ENCODE assay signal across 9 mouse cellular contexts in the genomic region with DNA sequence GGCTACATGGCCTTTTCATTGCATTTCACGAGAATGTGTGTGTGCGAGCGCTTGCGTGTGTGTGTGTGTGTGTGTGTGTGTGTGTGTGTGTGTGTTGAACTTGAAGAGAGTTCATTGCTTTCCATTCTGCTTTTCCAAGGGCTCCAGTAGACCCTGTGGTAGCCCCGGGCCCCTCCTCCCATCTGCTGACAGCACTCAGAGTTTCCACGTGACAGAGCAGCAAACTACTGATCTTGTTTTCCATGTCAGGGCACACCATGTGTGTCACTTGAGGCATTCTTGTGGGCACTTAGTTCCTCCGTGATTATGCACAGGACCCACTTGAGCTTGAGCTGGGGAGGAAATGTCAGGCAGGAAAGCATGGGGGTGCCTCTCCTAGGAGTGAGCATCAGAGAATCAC.
DNase-seq lines count a peak whose midpoint lies in the region; ATAC-seq and TF ChIP-seq lines count a peak whose summit lies in the region.
"Had no signal": no experiment of that assay in that cellular context is flagged by ENCODE, and none has a peak within 500 bp of the region (broad histone marks: within the 10 kb centered on the region; RNA-seq: fewer than 3 reads in every experiment).

No protein-coding gene starts in this region.

- ATAC-seq in hindbrain, embryonic 12.5 days (ENCODE audit: low FRiP score), result 0 out of 2 replicates have a peak, but pooled peaks have one; percentile 41
- ATAC-seq in midbrain, embryonic 13.5 days, result peak; percentile 53; the same call in 1 of the 2 replicates

- no peak for TF ChIP-seq POLR2A in kidney, adult 2 months (IDR thresholded peaks at IDR 0.05; ENCODE audit: low read depth, low read length)

- no peak overlapping the region for H3K9ac ChIP-seq in hindbrain, embryonic 12.5 days
- no peak overlapping the region for H3K9ac ChIP-seq in midbrain, embryonic 13.5 days (replicated peaks)
- H3K9ac ChIP-seq: liver, embryonic 15.5 days had no signal

- peaks cover 3% of the 10 kb centered on the region; the same call in 1 of the 2 replicates for H3K4me1 ChIP-seq in kidney, adult 2 months (ENCODE audit: control insufficient read depth, insufficient read depth, low read length)
- H3K4me1 ChIP-seq in hindbrain, embryonic 12.5 days, result peaks cover 61% of the 10 kb centered on the region
- H3K4me1 ChIP-seq in midbrain, embryonic 13.5 days (replicated peaks), result peaks cover 75% of the 10 kb centered on the region
- H3K4me1 ChIP-seq: liver, embryonic 15.5 days had no signal

- no peaks in the 10 kb centered on the region for H3K9me3 ChIP-seq in hindbrain, embryonic 12.5 days (replicated peaks)
- H3K9me3 ChIP-seq in midbrain, embryonic 13.5 days, result no peaks in the 10 kb centered on the region
- H3K9me3 ChIP-seq: liver, embryonic 15.5 days had no signal

- no peaks in the 10 kb centered on the region for H3K36me3 ChIP-seq in kidney, adult 2 months (ENCODE audit: control insufficient read depth, insufficient read depth, low read length)
- no peaks in the 10 kb centered on the region for H3K36me3 ChIP-seq in hindbrain, embryonic 12.5 days
- no peaks in the 10 kb centered on the region for H3K36me3 ChIP-seq in midbrain, embryonic 13.5 days
- H3K36me3 ChIP-seq: liver, embryonic 15.5 days had no signal

- no peaks in the 10 kb centered on the region for H3K27me3 ChIP-seq in kidney, adult 2 months (replicated peaks; ENCODE audit: control insufficient read depth, insufficient read depth, low read length)
- H3K27me3 ChIP-seq in hindbrain, embryonic 12.5 days, result no peaks in the 10 kb centered on the region
- H3K27me3 ChIP-seq in midbrain, embryonic 13.5 days, result no peaks in the 10 kb centered on the region

- TF ChIP-seq CTCF in kidney, adult 2 months (conservative IDR thresholded peaks at IDR 0.05; ENCODE audit: insufficient read depth, insufficient read length, low read depth, low read length), result no peak

- H3K4me2 ChIP-seq in hindbrain, embryonic 12.5 days (replicated peaks), result no peak overlapping the region
- H3K4me2 ChIP-seq in midbrain, embryonic 13.5 days (replicated peaks), result no peak overlapping the region
- H3K4me2 ChIP-seq: liver, embryonic 15.5 days had no signal

- DNase-seq in kidney, adult 2 months, result peak; percentile 34
- DNase-seq in kidney, adult 11 months, result no peak
- DNase-seq in T-cell, adult 2 months (ENCODE audit: low spot score), result peak; percentile 62
- DNase-seq in urinary bladder, postnatal 14 days (ENCODE audit: low spot score), result no peak
- no peak for DNase-seq in adipocyte (ENCODE audit: low spot score)
- DNase-seq: right cerebral cortex, adult 18-20 months had no signal

- 0 out of 2 replicates have a peak overlapping the region, but pooled peaks have one; percentile 12 for H3K27ac ChIP-seq in kidney, adult 2 months (ENCODE audit: insufficient read depth, low read depth, low read length)
- H3K27ac ChIP-seq in hindbrain, embryonic 12.5 days, result no peak overlapping the region
- H3K27ac ChIP-seq in midbrain, embryonic 13.5 days, result peak overlapping the region; percentile 25; the same call in 1 of the 2 replicates
- H3K27ac ChIP-seq: liver, embryonic 15.5 days had no signal

- 63% methylated on average over 7 of the region's 7 CpGs for WGBS in kidney, adult 2 months
- 61% methylated on average over 7 of the region's 7 CpGs for WGBS in hindbrain, embryonic 12.5 days
- WGBS in midbrain, embryonic 13.5 days, result 48% methylated on average over 7 of the region's 7 CpGs

- H3K4me3 ChIP-seq in kidney, adult 2 months (ENCODE audit: insufficient read depth, low read depth, low read length), result no peak overlapping the region
- no peak overlapping the region for H3K4me3 ChIP-seq in hindbrain, embryonic 12.5 days
- no peak overlapping the region for H3K4me3 ChIP-seq in midbrain, embryonic 13.5 days (replicated peaks)
- H3K4me3 ChIP-seq: liver, embryonic 15.5 days had no signal

Comparison
In these comparisons a context has a peak if more than half of its experiments do, and no peak if none do; other contexts are left out.
1. DNase-seq: peak in kidney, adult 2 months (single experiment) and T-cell, adult 2 months (single experiment); none in kidney, adult 11 months (single experiment), urinary bladder, postnatal 14 days (single experiment) and adipocyte (single experiment).